Mouse (Mus musculus) kidney, postnatal 0 days (tissue): ENCODE measurements around the gene Ttbk1. TPM values are rescaled to one million over a fixed set of nuclear protein-coding genes. Genes with fewer than 3 reads are reported as not detected.
"Not testable (repeated sequence)": the region's sequence is repeated elsewhere in the genome, so short reads cannot be mapped to it uniquely, and the experiment has no call there.

Source experiments
- ATAC-seq: fragments of 200-750 bp; cut with Nextera tagmentation; replicated peaks from 2 replicates; pipeline ENCODE4 v1.8.0; 2017; ENCODE audit warnings: low read depth, moderate number of reproducible peaks, moderate TSS enrichment, moderate library complexity; ENCODE audit not compliant: low FRiP score
- DNase-seq: peaks from one replicate; pipeline ENCODE4 v3.0.0-alpha.2; 2016; ENCODE audit warnings: low spot score
- H3K27ac ChIP-seq: fragments of 300-500 bp; sonication (generic); 2 replicates; pipeline ENCODE4 v1.5.1; 2014; ENCODE audit warnings: mild to moderate bottlenecking
- H3K27me3 ChIP-seq: fragments of 300-500 bp; sonication (generic); 2 replicates; pipeline ENCODE4 v1.6.1; 2014; ENCODE audit warnings: low read length, mixed read lengths; ENCODE audit not compliant: insufficient read depth
- H3K36me3 ChIP-seq: fragments of 300-500 bp; sonication (generic); 2 replicates; pipeline ENCODE4 v1.6.1; 2014; ENCODE audit warnings: low read length, mixed read lengths; ENCODE audit not compliant: insufficient read depth
- H3K4me1 ChIP-seq: fragments of 300-500 bp; sonication (generic); replicated peaks from 2 replicates; pipeline ENCODE4 v1.6.1; 2014; ENCODE audit warnings: antibody characterized with exemption, low read length, mixed read lengths; ENCODE audit not compliant: insufficient read depth
- H3K4me2 ChIP-seq: fragments of 300-500 bp; sonication (generic); 2 replicates; pipeline ENCODE4 v1.6.1; 2014; ENCODE audit warnings: mild to moderate bottlenecking, low read length, moderate library complexity, mixed read lengths
- H3K4me3 ChIP-seq: fragments of 300-500 bp; sonication (generic); replicated peaks from 2 replicates; pipeline ENCODE4 v1.5.1; 2014; ENCODE audit warnings: low read depth, low read length
- H3K9ac ChIP-seq: fragments of 300-500 bp; sonication (generic); 2 replicates; pipeline ENCODE4 v1.6.1; 2014; ENCODE audit warnings: low read depth, low read length
- H3K9me3 ChIP-seq: fragments of 300-500 bp; sonication (generic); replicated peaks from 2 replicates; pipeline ENCODE4 v1.6.1; 2016; ENCODE audit warnings: low read length, inconsistent platforms, mixed read lengths
- CTCF ChIP-seq: IDR thresholded peaks from 2 replicates; pipeline ENCODE4 v1.5.1; 2016; ENCODE audit warnings: antibody characterized with exemption, low read depth, mild to moderate bottlenecking, moderate library complexity
- WGBS: fragments of 180-500 bp; shearing (Covaris S2); extraction: QIAGEN DNeasy Blood & Tissue Kit; methylation state at CpG from one replicate; pipeline ENCODE4 v1.1.7; 2014; 5-methylcytosine and 5-hydroxymethylcytosine counted together
- polyA plus RNA-seq: library from polyadenylated mRNA; unstranded; fragments of >200 nt; fragmentation: Nextera tagmentation; extraction: Ambion mirVana; gene quantifications from 2 replicates; pipeline ENCODE4 v1.2.1, GENCODE M21; 2015

Gene Ttbk1
- polyA plus RNA-seq, 1 experiment from 2014 or later, result 0.11 TPM

GRCm38 (mm10) chr17:46497956-46498355, 10.5 kb upstream of the Ttbk1 start:
- 57% methylated on average over 8 of the region's 8 CpGs for WGBS
- ATAC-seq, result no peak

DNA sequence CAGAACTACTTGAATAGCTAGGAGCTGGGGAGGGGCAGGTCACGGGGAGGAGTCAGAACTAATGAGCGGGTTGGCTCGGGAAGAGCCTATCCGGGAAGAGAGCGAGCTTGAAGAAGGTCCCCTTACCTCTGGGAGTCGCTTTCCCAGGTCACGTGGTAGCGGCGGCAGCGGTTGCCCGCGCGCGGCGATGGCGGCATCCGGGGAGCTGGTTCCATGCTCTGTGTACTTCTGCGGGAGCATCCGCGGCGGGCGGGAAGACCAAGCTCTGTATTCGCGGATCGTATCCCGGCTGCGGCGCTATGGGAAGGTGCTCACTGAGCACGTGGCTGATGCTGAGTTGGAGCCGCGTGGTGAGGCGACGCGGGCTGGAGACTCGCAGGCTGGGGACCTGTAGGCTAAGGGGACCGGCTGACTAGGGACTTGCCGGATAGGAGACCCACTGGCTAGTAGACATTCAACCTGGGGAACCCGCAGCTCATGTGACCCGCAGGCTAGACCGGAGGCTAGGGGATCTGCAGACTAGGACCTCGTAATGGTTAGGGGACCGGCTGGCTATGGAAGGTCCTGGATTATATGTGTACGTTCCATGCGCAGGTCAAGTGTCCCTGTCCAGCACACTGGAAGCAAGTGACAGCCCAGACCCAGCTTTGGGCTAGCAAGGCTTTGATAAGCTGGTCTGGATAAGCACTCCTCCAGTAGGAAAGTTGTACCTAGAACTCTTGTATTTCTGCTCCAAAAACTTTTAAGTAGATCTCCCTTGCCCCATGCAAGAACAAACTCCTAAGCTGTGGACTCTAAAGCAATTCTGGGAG, 9.4 kb upstream of the Ttbk1 start, which contains the start of gene Dnph1:
Gene Dnph1, plus strand, starts transcription at position 89 of the 812 bp plus-strand sequence.
- no peaks in the 10 kb centered on the region for H3K27me3 ChIP-seq
- H3K9me3 ChIP-seq, result no peaks in the 10 kb centered on the region
- H3K4me1 ChIP-seq, result peaks cover 5% of the 10 kb centered on the region
- peak within 1 kb of the TSS; percentile 83 for H3K4me2 ChIP-seq
- DNase-seq, result peak; percentile 94
- peak within 1 kb of the TSS; percentile 44 for H3K4me3 ChIP-seq
- no peak within 1 kb of the TSS for H3K27ac ChIP-seq
- peak within 1 kb of the TSS; percentile 60 for H3K9ac ChIP-seq
- WGBS, result 0% methylated on average over 42 of the region's 44 CpGs
- H3K36me3 ChIP-seq, result no peaks in the 10 kb centered on the region
- peak; percentile 85 for ATAC-seq
- TF ChIP-seq CTCF, result no peak

More at GRCm38 (mm10) chr17:46497956-46498355, 10.5 kb upstream of the Ttbk1 start:
- peaks cover 5% of the 10 kb centered on the region for H3K4me1 ChIP-seq
- TF ChIP-seq CTCF, result no peak
- H3K9me3 ChIP-seq, result no peaks in the 10 kb centered on the region
- H3K4me2 ChIP-seq, result no peak overlapping the region
- H3K36me3 ChIP-seq, result no peaks in the 10 kb centered on the region
- H3K27ac ChIP-seq, result no peak overlapping the region
- H3K4me3 ChIP-seq, result no peak overlapping the region
- H3K27me3 ChIP-seq, result no peaks in the 10 kb centered on the region
- no peak overlapping the region for H3K9ac ChIP-seq
- no peak for DNase-seq

GRCm38 (mm10) chr17:46496081-46496480, 8.6 kb upstream of the Ttbk1 start:
- ATAC-seq, result not testable (repeated sequence)

GRCm38 (mm10) chr17:46495486-46495885, 8.0 kb upstream of the Ttbk1 start:
- no peak for TF ChIP-seq CTCF
- Histone ChIP-seq H3K27ac (no peak overlapping the region), H3K4me3 (no peak overlapping the region), H3K36me3 (no peaks in the 10 kb centered on the region), H3K4me1 (peaks cover 5% of the 10 kb centered on the region), H3K9ac (no peak overlapping the region), H3K9me3 (no peaks in the 10 kb centered on the region), H3K4me2 (no peak overlapping the region), H3K27me3 (no peaks in the 10 kb centered on the region)
- no peak for DNase-seq
- 48% methylated on average over 5 of the region's 5 CpGs for WGBS
- ATAC-seq, result no peak

More at GRCm38 (mm10) chr17:46496081-46496480, 8.6 kb upstream of the Ttbk1 start:
- not testable (repeated sequence) for H3K36me3 ChIP-seq, H3K4me2 ChIP-seq, DNase-seq, H3K4me3 ChIP-seq, H3K27me3 ChIP-seq, H3K9ac ChIP-seq, H3K9me3 ChIP-seq, H3K4me1 ChIP-seq, H3K27ac ChIP-seq

- peaks cover 7% of the 10 kb centered on the region for H3K4me1 ChIP-seq
- no peak for DNase-seq
- no peak for TF ChIP-seq CTCF
- H3K4me2 ChIP-seq, result peak overlapping the region; percentile 49
- H3K9ac ChIP-seq, result 0 out of 2 replicates have a peak overlapping the region, but pooled peaks have one; percentile 23
- H3K27ac ChIP-seq, result no peak overlapping the region
- ATAC-seq, result no peak
- H3K36me3 ChIP-seq, result no peaks in the 10 kb centered on the region
- peak overlapping the region; percentile 24 for H3K4me3 ChIP-seq
- WGBS, result 6% methylated on average over 8 of the region's 22 CpGs
- peaks cover 27% of the 10 kb centered on the region for H3K27me3 ChIP-seq
- H3K9me3 ChIP-seq, result no peaks in the 10 kb centered on the region
Observed at GRCm38 (mm10) chr17:46486995-46487394, 480 bp downstream of the Ttbk1 start.

DNA sequence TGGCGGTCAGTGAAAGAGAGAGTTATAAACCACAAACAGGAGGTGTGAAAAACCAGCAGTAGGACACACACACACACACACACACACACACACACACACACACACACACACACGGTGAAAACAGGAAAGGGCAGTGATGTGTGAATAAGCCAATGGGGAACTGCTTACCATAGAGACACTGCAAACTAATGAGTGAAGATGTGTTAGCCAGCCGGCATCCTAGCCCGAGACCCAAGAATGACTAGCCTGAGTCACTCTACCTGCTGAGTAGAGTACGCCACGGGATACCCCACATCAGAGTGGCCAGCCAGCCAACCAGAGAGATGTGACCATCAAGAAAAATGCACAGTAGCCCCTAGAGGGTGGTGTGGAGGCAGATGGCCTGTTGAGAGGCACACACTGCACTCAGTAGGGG, 3.0 kb downstream of the Ttbk1 start:
- peak; percentile 24; the same call in 1 of the 2 replicates for TF ChIP-seq CTCF
- Histone ChIP-seq H3K4me1 (peaks cover 7% of the 10 kb centered on the region), H3K9me3 (no peaks in the 10 kb centered on the region), H3K9ac (0 out of 2 replicates have a peak overlapping the region, but pooled peaks have one; percentile 28), H3K27ac (peak overlapping the region; percentile 37; the same call in 1 of the 2 replicates), H3K4me3 (peak overlapping the region; percentile 26; the same call in 1 of the 2 replicates), H3K36me3 (no peaks in the 10 kb centered on the region), H3K4me2 (peak overlapping the region; percentile 60), H3K27me3 (peaks cover 27% of the 10 kb centered on the region)
- DNase-seq (no peak), ATAC-seq (peak; percentile 33; the same call in 1 of the 2 replicates)
- WGBS, result 15% methylated on average over 6 of the region's 6 CpGs
